Mouse (Mus musculus) bone marrow, adult 2 months (tissue): ENCODE measurements around the gene Podxl. TPM values are rescaled to one million over a fixed set of nuclear protein-coding genes. Genes with fewer than 3 reads are reported as not detected.

Source experiments
- H3K27ac ChIP-seq: fragments of 200-500 bp; 2 replicates; pipeline ENCODE4 v1.5.1; 2012; ENCODE audit warnings: low read depth, mild to moderate bottlenecking, control low read depth, inconsistent platforms, low read length; ENCODE audit not compliant: control insufficient read depth, poor library complexity, insufficient read depth
- H3K4me1 ChIP-seq: fragments of 200-500 bp; 2 replicates; pipeline ENCODE4 v1.6.1; 2011; ENCODE audit warnings: low read length; ENCODE audit not compliant: control insufficient read depth, insufficient read depth
- H3K4me3 ChIP-seq: fragments of 200-500 bp; replicated peaks from 2 replicates; pipeline ENCODE3; 2011; ENCODE audit warnings: mild to moderate bottlenecking, low read depth, low read length, control low read depth; ENCODE audit not compliant: control insufficient read depth
- CTCF ChIP-seq: fragments of 200-500 bp; IDR thresholded peaks from 2 replicates; pipeline ENCODE4 v1.5.1; 2011; ENCODE audit warnings: low read length, control low read depth; ENCODE audit not compliant: control insufficient read depth, insufficient read depth
- POLR2A ChIP-seq: fragments of 200-500 bp; IDR thresholded peaks from 2 replicates; pipeline ENCODE4 v1.6.1; 2011; ENCODE audit warnings: low read depth, mild to moderate bottlenecking, control low read depth, low read length, borderline replicate concordance; ENCODE audit not compliant: control insufficient read depth
- WGBS: fragments of 180-500 bp; shearing (Covaris S2); methylation state at CpG from one replicate; pipeline ENCODE4 v1.1.7; 2018; 5-methylcytosine and 5-hydroxymethylcytosine counted together
- polyA plus RNA-seq: library from polyadenylated mRNA; stranded (reverse); fragments of >200 nt; gene quantifications from 2 replicates; pipeline ENCODE4 v1.2.4, GENCODE M21; 2011; ENCODE audit warnings: low replicate concordance; ENCODE audit not compliant: missing spikeins, insufficient read depth, insufficient read length

The Podxl gene
- polyA plus RNA-seq = 0.65 and 1.4 TPM in 2 replicates

DNA sequence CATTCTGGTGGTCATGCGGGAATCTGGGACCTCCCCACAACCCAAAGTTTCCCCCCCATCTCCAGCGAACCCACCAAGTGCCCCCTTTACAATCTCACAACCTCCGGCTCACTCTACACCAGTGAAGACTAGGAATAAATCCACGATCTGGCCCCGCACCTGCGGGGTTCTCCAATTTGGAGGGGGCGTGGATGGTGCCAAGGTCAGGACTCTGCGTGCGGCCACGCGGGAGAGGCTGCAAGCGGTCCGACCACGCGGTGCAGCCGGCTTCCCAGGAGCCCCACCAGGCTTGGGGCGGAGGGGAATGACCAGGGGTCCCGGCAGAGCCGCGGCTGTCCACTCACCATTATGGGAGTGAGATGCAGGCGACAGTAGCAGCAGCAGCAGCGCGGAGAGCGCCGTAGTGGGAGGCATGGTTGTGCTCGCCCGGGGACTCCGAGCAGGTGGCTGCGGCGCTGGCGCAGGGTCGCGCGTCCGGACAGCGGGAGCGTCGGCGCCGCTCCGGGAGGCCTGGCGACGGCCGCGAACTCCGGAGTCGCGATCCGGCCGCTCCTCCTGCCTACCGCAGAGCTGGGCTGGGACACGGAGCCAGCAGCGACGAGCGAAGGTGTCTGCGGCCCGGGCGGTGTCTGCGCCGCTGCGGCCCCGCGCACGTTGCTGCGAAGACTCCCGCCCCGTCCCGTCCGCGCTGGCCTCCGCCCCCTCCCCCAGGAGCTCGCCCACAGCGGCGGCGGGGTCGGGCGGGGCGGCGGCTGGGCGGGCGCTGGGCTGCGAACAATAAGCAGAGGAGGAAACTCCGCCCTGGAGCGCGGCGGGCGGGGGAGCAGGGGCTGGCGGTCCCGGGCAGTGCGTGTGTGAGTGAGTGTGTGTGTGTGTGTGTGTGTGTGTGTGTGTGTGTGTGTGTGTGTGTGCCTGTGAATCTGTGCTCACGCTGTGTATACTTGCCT is at the start of gene Podxl:
Gene Podxl (minus strand): TSS at position 747 of the 947 bp plus-strand sequence.
- 1% methylated on average over 87 of the region's 91 CpGs for WGBS
- Histone ChIP-seq H3K27ac (no peak within 1 kb of the TSS; the same call in 1 of the 2 replicates), H3K4me1 (no peaks in the 10 kb centered on the region), H3K4me3 (no peak within 1 kb of the TSS)
- no peak for TF ChIP-seq POLR2A
- TF ChIP-seq CTCF = no peak

DNA sequence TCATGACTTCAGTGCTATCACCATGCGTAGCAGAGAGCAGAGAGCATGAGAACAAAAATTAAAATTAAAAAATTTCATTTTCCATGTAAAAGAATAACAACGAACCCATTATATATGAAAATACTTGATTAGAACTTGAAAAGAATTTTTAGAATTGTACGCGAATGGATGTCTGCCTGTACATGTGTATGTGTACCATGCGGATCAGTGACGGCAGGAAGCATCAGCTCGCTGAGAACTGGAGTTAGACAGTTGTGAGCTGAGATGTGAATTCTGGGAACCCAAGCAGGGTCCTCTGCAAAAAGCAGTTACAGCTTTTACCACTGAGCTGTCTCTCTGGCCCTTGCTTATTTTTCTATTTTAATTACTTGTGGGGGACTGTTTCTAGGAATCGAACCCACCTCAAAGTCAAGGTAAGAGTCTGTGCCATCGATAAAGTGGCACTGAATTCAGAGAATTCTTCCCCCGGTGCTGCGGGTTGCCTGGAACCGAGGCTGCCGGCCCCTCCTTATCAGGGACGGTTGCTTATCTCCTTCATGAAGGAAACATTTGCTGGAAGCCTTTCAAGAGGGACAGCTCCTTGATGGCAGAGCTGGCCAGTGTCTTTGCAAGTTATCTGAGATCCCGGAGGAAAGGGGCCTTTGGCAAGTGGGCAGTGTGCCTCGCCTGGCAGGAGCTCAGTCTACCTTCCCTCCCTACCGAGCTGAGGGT is 48.9 kb upstream of the Podxl start:
- H3K4me1 ChIP-seq = no peaks in the 10 kb centered on the region
- TF ChIP-seq CTCF = no peak
- TF ChIP-seq POLR2A = 0 out of 2 replicates have a peak, but pooled peaks have one; percentile 11
- 47% methylated on average over 17 of the region's 17 CpGs for WGBS
- no peak overlapping the region for H3K4me3 ChIP-seq
- no peak overlapping the region for H3K27ac ChIP-seq

DNA sequence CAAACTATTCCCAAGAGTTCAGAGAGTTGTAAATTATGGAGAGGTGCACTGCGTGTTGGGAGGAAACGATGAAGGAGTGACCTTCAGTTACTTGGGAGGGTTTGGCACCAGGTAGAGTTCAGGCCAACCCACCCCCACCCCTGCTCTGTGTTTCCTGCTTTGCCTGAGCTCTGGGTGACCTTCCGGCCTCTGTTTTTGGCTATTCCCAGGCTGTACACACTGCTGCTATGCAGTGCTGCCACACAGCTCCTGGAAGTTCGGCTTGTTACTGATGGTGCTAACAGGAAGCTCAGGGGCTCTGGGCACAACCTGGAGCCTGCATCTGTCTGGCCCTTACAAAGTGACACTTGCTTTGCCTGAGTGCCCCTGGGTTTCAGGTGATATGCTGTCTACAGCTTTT is 42.6 kb upstream of the Podxl start:
- 81% methylated on average over 4 of the region's 4 CpGs for WGBS
- Histone ChIP-seq H3K4me3 (no peak overlapping the region), H3K27ac (no peak overlapping the region), H3K4me1 (no peaks in the 10 kb centered on the region)
- no peak for TF ChIP-seq POLR2A
- no peak for TF ChIP-seq CTCF

DNA sequence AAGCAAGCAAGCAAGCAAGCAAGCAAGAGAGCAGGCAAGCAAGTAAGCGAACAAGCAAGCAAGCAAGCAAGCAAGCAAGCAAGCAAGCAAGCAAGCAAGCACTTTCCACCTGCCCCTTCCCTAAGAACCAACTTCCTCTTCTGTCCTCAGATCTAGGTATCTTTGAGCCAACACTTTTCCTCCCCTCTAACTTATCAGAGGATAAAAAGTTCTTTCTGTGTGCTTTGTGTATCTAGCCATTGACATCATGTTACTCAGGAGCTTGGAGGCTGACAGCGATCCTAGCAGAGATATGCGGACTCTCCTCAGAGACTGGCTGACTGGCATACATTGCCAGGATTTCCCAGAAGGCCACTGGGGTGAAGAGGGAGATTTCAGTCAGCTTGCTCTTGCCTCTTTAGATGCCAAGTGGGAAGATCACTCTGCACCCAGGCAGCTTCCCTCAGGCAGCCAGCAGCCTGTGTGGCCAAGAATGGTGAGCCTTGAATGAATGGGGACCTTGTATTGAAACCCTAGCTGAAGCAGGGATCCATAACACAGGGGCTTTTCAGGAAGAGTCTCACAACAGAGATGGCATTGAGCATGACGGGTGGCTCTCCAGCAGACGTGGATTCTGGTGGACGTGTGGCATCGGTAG is 41.0 kb upstream of the Podxl start:
- no peak for TF ChIP-seq CTCF
- no peak for TF ChIP-seq POLR2A
- H3K4me1 ChIP-seq = no peaks in the 10 kb centered on the region
- 87% methylated on average over 7 of the region's 7 CpGs for WGBS
- no peak overlapping the region for H3K4me3 ChIP-seq
- H3K27ac ChIP-seq = no peak overlapping the region

DNA sequence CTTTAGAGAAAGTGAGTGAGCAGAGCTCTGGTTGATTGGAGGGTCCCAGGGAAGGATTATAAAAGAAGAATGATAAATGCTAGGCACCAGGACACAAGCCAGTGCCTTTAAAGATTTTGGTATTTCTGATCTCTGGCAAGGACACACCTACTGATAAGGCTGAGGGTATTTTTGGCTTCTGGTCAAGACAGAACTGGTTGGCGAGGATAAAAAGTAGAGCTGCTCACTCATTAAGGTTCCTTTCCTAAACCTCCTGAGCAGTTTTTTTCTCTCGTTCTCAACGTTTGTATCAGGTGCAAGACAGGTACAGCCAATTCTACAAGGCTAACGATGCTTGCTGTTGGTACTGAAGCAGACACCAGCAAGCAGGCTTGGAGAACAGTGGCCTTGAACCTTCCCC is 38.7 kb upstream of the Podxl start:
- WGBS = 56% methylated on average over 4 of the region's 4 CpGs
- Histone ChIP-seq H3K4me3 (no peak overlapping the region), H3K4me1 (no peaks in the 10 kb centered on the region), H3K27ac (no peak overlapping the region)
- TF ChIP-seq POLR2A = no peak

DNA sequence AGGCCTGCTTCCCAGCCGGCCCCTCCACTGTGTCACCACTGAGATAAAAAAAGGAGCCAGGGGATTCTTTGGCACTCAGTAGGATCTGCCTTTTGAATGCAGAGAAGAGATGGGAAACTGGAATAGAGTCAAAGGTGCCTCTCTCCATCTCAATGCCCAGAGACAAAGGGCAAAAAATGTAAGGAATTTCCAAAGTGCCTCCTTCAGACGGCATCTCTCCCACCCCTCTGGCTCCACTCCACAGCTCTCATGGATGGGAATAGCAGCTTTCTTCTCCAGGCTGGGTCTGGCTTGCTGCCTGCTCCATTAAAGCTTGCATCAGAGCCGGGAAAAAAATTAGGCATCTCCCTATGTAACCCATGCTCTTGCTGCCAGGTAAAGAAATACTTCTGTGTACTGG is 37.4 kb upstream of the Podxl start:
- 88% methylated on average over 3 of the region's 3 CpGs for WGBS
- no peaks in the 10 kb centered on the region for H3K4me1 ChIP-seq
- TF ChIP-seq CTCF = no peak
- TF ChIP-seq POLR2A = no peak
- no peak overlapping the region for H3K27ac ChIP-seq
- no peak overlapping the region for H3K4me3 ChIP-seq

DNA sequence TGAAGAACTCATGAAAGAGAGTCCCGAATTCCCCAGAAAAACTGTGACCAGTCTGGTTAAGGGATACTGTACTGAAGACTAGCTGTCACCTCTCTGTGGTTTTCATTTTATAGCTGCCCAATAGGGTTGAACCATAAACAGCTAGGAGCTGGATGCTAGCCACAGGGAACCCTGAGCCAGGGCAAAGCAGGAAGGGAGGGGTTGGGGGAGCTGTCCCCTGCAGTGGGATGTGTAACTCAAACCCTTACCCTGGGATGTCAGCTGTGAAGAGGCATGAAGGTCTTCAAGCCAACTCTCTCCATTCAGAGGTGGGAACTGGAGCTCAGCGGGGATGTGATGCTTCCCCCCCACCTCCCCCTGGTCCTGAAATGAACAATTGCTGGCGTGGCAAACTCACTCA is 36.1 kb upstream of the Podxl start:
- WGBS = 65% methylated on average over 3 of the region's 3 CpGs
- no peak for TF ChIP-seq POLR2A
- no peaks in the 10 kb centered on the region for H3K4me1 ChIP-seq
- no peak overlapping the region for H3K27ac ChIP-seq
- no peak overlapping the region for H3K4me3 ChIP-seq

DNA sequence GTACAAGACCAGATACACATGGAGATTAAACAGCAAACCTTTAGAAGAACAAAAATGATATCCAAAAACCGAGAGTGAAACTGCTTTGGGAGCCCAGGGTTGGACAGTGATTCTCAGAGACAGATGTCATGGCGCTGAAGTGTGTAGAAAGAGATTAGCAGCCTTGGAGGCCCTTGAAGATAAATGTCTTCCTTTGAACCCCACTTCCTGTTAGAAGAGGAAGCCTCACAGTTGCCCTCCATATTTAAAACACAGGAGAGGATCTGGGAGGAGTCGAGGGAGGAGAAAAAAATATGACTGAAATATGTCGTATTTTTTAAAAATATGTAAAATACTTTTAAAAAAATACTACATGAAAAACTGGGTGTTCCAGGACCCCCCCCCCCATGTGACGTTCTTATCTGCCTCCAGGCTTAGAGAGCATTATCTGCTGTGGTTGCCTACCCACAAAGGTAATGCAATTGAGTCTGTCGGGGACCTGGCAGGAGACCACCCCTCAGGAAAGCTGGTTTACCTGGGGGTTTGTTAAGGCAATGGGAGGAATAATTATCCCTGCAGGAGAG is 34.6 kb upstream of the Podxl start:
- H3K27ac ChIP-seq = no peak overlapping the region
- no peak overlapping the region for H3K4me3 ChIP-seq
- H3K4me1 ChIP-seq = no peaks in the 10 kb centered on the region; the same call in 1 of the 2 replicates
- TF ChIP-seq POLR2A (no peak), CTCF (no peak)
- WGBS = 50% methylated on average over 6 of the region's 6 CpGs
